Mouse (Mus musculus) lung, adult 2 months (tissue): ENCODE data around the gene Afdn.

Experiments
- CTCF ChIP-seq: fragments of 200-500 bp; IDR thresholded peaks from 2 replicates; pipeline ENCODE4 v1.5.1; 2011; ENCODE audit warnings: mild to moderate bottlenecking, low read length, control low read depth; ENCODE audit not compliant: insufficient read depth
- POLR2A ChIP-seq: fragments of 200-500 bp; IDR thresholded peaks from 2 replicates; pipeline ENCODE4 v1.6.1; 2011; ENCODE audit warnings: low read depth, mild to moderate bottlenecking, control low read depth, low read length, borderline replicate concordance; ENCODE audit errors: extremely low read depth

GRCm38 (mm10) chr17:13819342-13819741, 59.0 kb downstream of the Afdn start:
- no peak for TF ChIP-seq POLR2A
- no peak for TF ChIP-seq CTCF
